17 mouse cellular contexts compared by ENCODE assay signal in genomic region chr8:83765663-83766062, GRCm38 (mm10).
"Had no signal": no experiment of that assay in that cellular context is flagged by ENCODE, and none has a peak within 500 bp of the region (broad histone marks: within the 10 kb centered on the region; RNA-seq: fewer than 3 reads in every experiment).

No protein-coding gene starts in this region.

- H3K27me3 ChIP-seq: stomach, embryonic 15.5 days had no signal

- DNase-seq: retina, postnatal 1 day; right cerebral cortex, adult 18-20 months; right cerebral cortex, postnatal 14 days; right cerebral cortex, postnatal 25 days; right cerebral cortex, postnatal 4 days; spleen, adult 18-20 months; thymus, adult 18-20 months; thymus, adult 2 months; thymus, postnatal 14 days; thymus, postnatal 25 days; thymus, postnatal 36 days; thymus, postnatal 4 days had no signal

- H3K4me3 ChIP-seq: neural tube, embryonic 12.5 days; neural tube, embryonic 13.5 days; neural tube, embryonic 15.5 days; stomach, embryonic 15.5 days had no signal

- H3K9ac ChIP-seq: neural tube, embryonic 12.5 days; neural tube, embryonic 13.5 days; neural tube, embryonic 15.5 days; stomach, embryonic 15.5 days had no signal

- H3K27ac ChIP-seq: neural tube, embryonic 12.5 days; neural tube, embryonic 13.5 days; neural tube, embryonic 15.5 days; stomach, embryonic 15.5 days; stomach, postnatal 0 days had no signal

- H3K9me3 ChIP-seq: neural tube, embryonic 12.5 days; neural tube, embryonic 15.5 days; stomach, embryonic 15.5 days had no signal

- H3K4me1 ChIP-seq: neural tube, embryonic 12.5 days; neural tube, embryonic 13.5 days; neural tube, embryonic 15.5 days had no signal

- H3K36me3 ChIP-seq: neural tube, embryonic 12.5 days; neural tube, embryonic 13.5 days; neural tube, embryonic 15.5 days; stomach, embryonic 15.5 days had no signal
